Mouse (Mus musculus) lung, postnatal 0 days (tissue): Measurements from ENCODE around the gene Ms4a18.

Experiments
- CTCF ChIP-seq: IDR thresholded peaks from 2 replicates; pipeline ENCODE4 v1.5.1; 2016; ENCODE audit warnings: antibody characterized with exemption, mild to moderate bottlenecking
- EP300 ChIP-seq: IDR thresholded peaks from 2 replicates; pipeline ENCODE4 v1.6.1; 2016; ENCODE audit warnings: antibody characterized with exemption, mild to moderate bottlenecking, control low read depth

DNA sequence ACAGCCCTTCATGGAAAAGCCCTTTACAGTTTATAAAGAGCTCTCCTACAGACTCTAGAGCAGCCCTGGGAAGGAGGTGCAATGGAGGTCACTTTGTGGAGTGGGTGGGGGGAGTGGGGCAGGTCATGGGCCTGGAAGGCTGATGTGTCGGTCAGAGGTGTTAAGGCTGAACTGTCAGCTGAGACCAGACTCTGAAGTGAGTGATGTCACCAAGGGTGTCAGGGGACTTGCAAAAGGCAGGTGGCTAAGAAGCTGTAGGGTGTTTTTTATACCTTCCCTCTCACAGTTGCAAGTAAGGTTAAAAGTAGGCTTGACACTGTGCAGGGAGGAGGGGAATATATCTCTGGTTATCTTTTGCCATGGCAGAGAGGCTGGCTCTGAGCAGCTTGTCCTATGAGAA lies 27.1 kb downstream of the Ms4a18 start:
- TF ChIP-seq EP300 (no peak), CTCF (no peak)
